ENCODE assay signal across 8 mouse cellular contexts in genomic region chr4:137993291-137993758, GRCm38 (mm10). TPM values are rescaled to one million over a fixed set of nuclear protein-coding genes. Genes with fewer than 3 reads are reported as not detected.
DNase-seq lines count a peak whose midpoint lies in the region; ATAC-seq lines count a peak whose summit lies in the region.

No protein-coding gene starts in this region.

- no peaks in the 10 kb centered on the region for H3K27me3 ChIP-seq in hindbrain, embryonic 12.5 days

- DNase-seq in MN1 (ENCODE audit: low spot score) = peak; percentile 99
- peak; percentile 99 for DNase-seq in cerebellum, adult 9-11 months
- DNase-seq in frontal cortex, adult 2 months (ENCODE audit: extremely low spot score in 1 of 2, low spot score in 1 of 2) = peak; percentile 96 to 100
- peak; percentile 99 to 100 for DNase-seq in layer of hippocampus, postnatal 14 days (ENCODE audit: low spot score in 2 of 2)
- peak; percentile 100 for DNase-seq in lung, postnatal 14 days
- peak; percentile 91 for DNase-seq in retina, adult 2 months (ENCODE audit: low read depth, low spot score)
- peak; percentile 99 to 100 for DNase-seq in thymus, postnatal 36 days

- H3K4me3 ChIP-seq in hindbrain, embryonic 12.5 days = peak overlapping the region; percentile 100

- no peaks in the 10 kb centered on the region for H3K9me3 ChIP-seq in hindbrain, embryonic 12.5 days (replicated peaks)

- under 1% methylated on average over 44 of the region's 59 CpGs for WGBS in hindbrain, embryonic 12.5 days

- H3K9ac ChIP-seq in hindbrain, embryonic 12.5 days = peak overlapping the region; percentile 100

- H3K4me1 ChIP-seq in hindbrain, embryonic 12.5 days = peaks cover 32% of the 10 kb centered on the region

- H3K36me3 ChIP-seq in hindbrain, embryonic 12.5 days = peaks cover 17% of the 10 kb centered on the region

- ATAC-seq in hindbrain, embryonic 12.5 days (ENCODE audit: low FRiP score) = peak; percentile 95

- H3K27ac ChIP-seq in hindbrain, embryonic 12.5 days = peak overlapping the region; percentile 95

- peak overlapping the region; percentile 84 for H3K4me2 ChIP-seq in hindbrain, embryonic 12.5 days (replicated peaks)

RNA-seq across cellular contexts. Expression of gene Eif4g3, which starts 0.5 kb away (rescaled TPM):
- polyA plus RNA-seq in frontal cortex, adult 2 months (2012; rRNA removed) = 134 and 149 TPM in 2 replicates
- 61.6 and 61.7 TPM in 2 replicates for polyA plus RNA-seq in hindbrain, embryonic 12.5 days (2016; fragmentation: Nextera tagmentation; extraction: Ambion mirVana)
- 100 to 1,000 TPM; 162 to 164 TPM for total RNA-seq in layer of hippocampus, postnatal 14 days (2021)

Comparison
In these comparisons a context has a peak if more than half of its experiments do, and no peak if none do; other contexts are left out.
1. Peak in every context shown above with its lines: DNase-seq, ATAC-seq, H3K4me3 ChIP-seq and H3K27ac ChIP-seq.